Mouse (Mus musculus) liver, embryonic 16.5 days (tissue): ENCODE results near the gene Mki67. TPM values are rescaled to one million over a fixed set of nuclear protein-coding genes. Genes with fewer than 3 reads are reported as not detected.
A peak's percentile ranks its signal among the peaks of the same experiment; 100 is the strongest.

Source experiments
- ATAC-seq: fragments of 200-750 bp; cut with Nextera tagmentation; 2 replicates; pipeline ENCODE4 v1.8.0; 2017; ENCODE audit warnings: low read depth, mild to moderate bottlenecking, moderate number of reproducible peaks, moderate library complexity
- H3K27ac ChIP-seq: fragments of 300-500 bp; sonication (generic); 2 replicates; pipeline ENCODE4 v1.5.1; 2014; ENCODE audit warnings: mild to moderate bottlenecking, low read length
- H3K27me3 ChIP-seq: fragments of 300-500 bp; sonication (generic); 2 replicates; pipeline ENCODE4 v1.6.1; 2014; ENCODE audit warnings: low read depth, low read length, mixed read lengths; ENCODE audit not compliant: control insufficient read depth, insufficient read depth
- H3K36me3 ChIP-seq: fragments of 300-500 bp; sonication (generic); 2 replicates; pipeline ENCODE4 v1.6.1; 2014; ENCODE audit warnings: mild to moderate bottlenecking; ENCODE audit not compliant: control insufficient read depth, insufficient read depth
- H3K4me1 ChIP-seq: fragments of 300-500 bp; sonication (generic); 2 replicates; pipeline ENCODE4 v1.6.1; 2014; ENCODE audit warnings: low read depth, low read length, mixed read lengths; ENCODE audit not compliant: control insufficient read depth
- H3K4me2 ChIP-seq: fragments of 300-500 bp; sonication (generic); 2 replicates; pipeline ENCODE4 v1.6.1; 2014; ENCODE audit warnings: low read depth, low read length, mixed read lengths
- H3K4me3 ChIP-seq: fragments of 300-500 bp; sonication (generic); 2 replicates; pipeline ENCODE4 v1.5.1; 2014; ENCODE audit warnings: low read depth, mild to moderate bottlenecking, low read length
- H3K9ac ChIP-seq: fragments of 300-500 bp; sonication (generic); 2 replicates; pipeline ENCODE4 v1.6.1; 2014; ENCODE audit warnings: low read depth, low read length
- H3K9me3 ChIP-seq: fragments of 300-500 bp; sonication (generic); replicated peaks from 2 replicates; pipeline ENCODE4 v1.6.1; 2016; ENCODE audit warnings: low read length; ENCODE audit not compliant: control insufficient read depth
- WGBS: fragments of 180-500 bp; shearing (Covaris S2); extraction: QIAGEN DNeasy Blood & Tissue Kit; methylation state at CpG from one replicate; pipeline ENCODE4 v1.1.7; 2014; ENCODE audit not compliant: insufficient replicate concordance; 5-methylcytosine and 5-hydroxymethylcytosine counted together
- polyA plus RNA-seq: library from polyadenylated mRNA; unstranded; fragments of >200 nt; fragmentation: Nextera tagmentation; extraction: Ambion mirVana; gene quantifications from 2 replicates; pipeline ENCODE4 v1.2.1, GENCODE M21; 2015

Mki67 gene
- polyA plus RNA-seq, 1 experiment from 2014 or later, result 81.1 TPM

DNA sequence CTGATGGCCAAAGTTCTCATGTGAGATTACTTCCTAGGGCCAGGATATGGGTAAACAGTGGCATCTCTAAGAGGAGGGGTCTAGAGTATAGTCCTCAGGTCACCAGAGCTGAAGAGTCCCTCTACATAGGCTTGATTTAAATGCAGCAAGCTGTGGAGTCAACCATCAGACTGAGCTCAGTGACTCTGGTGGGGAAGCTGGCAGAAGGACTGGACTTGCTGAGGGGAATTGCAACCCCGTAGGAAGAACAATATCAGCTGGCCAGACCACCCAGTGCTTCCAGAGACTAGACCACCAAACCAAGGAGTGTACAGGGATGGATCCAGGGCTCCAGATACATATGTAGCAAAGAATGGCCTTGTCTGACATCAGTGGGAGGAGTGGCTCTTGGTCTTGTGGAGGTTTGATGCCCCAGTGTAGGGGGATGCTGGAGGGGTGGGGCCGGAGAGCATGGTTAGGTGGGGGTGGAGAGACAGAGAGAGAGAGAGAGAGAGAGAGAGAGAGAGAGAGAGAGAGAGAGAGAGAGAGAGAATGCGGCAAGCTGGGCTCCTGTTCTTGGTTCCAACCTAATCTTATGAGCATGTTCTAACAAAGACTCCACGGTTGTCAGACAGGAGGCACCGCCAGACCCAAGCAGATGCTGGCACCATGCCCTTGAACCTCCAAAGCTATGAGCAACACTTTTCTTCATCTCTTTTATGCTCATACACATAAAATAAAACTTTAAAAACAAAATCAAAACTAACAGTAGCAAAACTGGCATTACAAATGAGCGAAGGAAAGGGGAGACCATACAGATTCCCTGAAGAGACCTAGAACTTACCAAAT, 6.1 kb upstream of the Mki67 start:
- no peaks in the 10 kb centered on the region for H3K36me3 ChIP-seq
- H3K4me2 ChIP-seq, result peak overlapping the region; percentile 72
- peak overlapping the region; percentile 100 for H3K27ac ChIP-seq
- peaks cover 38% of the 10 kb centered on the region for H3K4me1 ChIP-seq
- H3K9ac ChIP-seq, result peak overlapping the region; percentile 80
- peak overlapping the region; percentile 65 for H3K4me3 ChIP-seq
- ATAC-seq, result peak; percentile 38
- 35% methylated on average over 6 of the region's 6 CpGs for WGBS
- H3K9me3 ChIP-seq, result no peaks in the 10 kb centered on the region
- 0 out of 2 replicates have a peak, but pooled peaks cover 4% of the 10 kb centered on the region for H3K27me3 ChIP-seq

DNA sequence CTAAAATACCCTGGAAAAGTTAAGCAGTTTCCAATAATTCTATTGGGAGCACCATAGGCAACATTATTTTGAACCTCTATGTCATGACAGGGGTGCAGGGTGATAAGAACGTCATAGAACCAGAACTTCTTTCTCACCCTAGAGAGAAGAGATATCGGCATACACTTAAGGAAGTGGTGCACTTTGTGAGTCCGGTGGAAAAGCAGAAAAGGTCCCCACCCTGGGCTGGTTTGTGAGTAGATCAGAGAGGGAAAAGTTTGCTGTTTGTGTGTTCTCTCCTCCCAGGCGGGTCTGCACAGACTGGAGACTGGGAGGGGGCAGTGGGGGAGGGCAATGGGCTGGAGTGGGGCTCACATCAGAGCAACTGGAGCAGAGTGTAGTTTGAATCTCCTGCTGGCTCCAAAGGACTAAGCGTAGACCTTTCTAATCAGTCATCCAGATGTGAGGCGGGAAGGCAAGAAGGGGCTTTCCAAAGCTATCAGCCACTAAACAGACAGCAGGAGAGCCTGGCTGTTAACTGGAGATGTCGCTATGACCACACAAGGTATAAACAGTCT, 5.4 kb upstream of the Mki67 start:
- Histone ChIP-seq H3K4me2 (peak overlapping the region; percentile 72), H3K27me3 (0 out of 2 replicates have a peak, but pooled peaks cover 2% of the 10 kb centered on the region), H3K27ac (peak overlapping the region; percentile 100), H3K36me3 (no peaks in the 10 kb centered on the region), H3K9ac (peak overlapping the region; percentile 80), H3K4me1 (peaks cover 43% of the 10 kb centered on the region), H3K9me3 (no peaks in the 10 kb centered on the region), H3K4me3 (peak overlapping the region; percentile 65)
- peak; percentile 92 for ATAC-seq
- WGBS, result 16% methylated on average over 7 of the region's 7 CpGs

DNA sequence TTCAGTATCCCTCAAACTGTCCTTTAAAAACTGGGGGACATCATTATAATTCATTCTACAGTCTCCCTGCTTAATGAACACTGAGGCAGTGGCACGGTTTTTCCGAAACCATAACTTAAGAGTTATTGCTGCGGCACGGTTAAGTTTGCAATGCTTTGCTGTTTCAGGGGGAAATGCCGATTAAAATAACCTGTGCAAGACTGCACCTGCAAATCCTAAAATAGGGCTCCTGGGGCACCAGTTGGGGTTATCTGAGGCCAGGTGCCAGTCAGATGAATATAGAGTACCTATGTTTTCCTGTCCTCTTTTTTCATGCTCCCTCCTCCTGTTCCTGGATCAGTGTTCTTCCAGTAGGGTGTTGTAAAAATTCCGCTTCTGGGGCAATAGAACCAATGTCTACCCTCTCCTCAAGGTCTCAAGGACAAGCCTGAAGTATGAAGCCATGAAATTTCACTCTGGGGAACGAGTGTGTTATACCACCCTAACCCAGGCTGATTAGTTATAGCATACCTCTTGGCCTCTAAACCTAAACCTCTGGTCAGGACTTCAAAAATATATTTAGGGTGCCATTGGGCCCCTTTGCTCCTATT, 902 bp upstream of the Mki67 start:
- no peaks in the 10 kb centered on the region for H3K27me3 ChIP-seq
- ATAC-seq, result no peak
- peak overlapping the region; percentile 92 for H3K4me2 ChIP-seq
- peak overlapping the region; percentile 75 for H3K9ac ChIP-seq
- 50% methylated on average over 7 of the region's 7 CpGs for WGBS
- H3K4me1 ChIP-seq, result peaks cover 36% of the 10 kb centered on the region
- H3K4me3 ChIP-seq, result peak overlapping the region; percentile 67
- H3K27ac ChIP-seq, result peak overlapping the region; percentile 82
- H3K36me3 ChIP-seq, result peaks cover 9% of the 10 kb centered on the region
- H3K9me3 ChIP-seq, result no peaks in the 10 kb centered on the region

GRCm38 (mm10) chr7:135716445-135716877, 300 bp upstream of the Mki67 start:
- Histone ChIP-seq H3K27ac (peak overlapping the region; percentile 94), H3K9me3 (no peaks in the 10 kb centered on the region), H3K4me2 (peak overlapping the region; percentile 92), H3K27me3 (no peaks in the 10 kb centered on the region), H3K9ac (peak overlapping the region; percentile 100), H3K4me3 (peak overlapping the region; percentile 98), H3K4me1 (peaks cover 33% of the 10 kb centered on the region), H3K36me3 (peaks cover 10% of the 10 kb centered on the region)
- 0% methylated on average over 24 of the region's 28 CpGs for WGBS
- ATAC-seq, result peak; percentile 96

GRCm38 (mm10) chr7:135715166-135715565, 995 bp downstream of the Mki67 start:
- Histone ChIP-seq H3K4me1 (peaks cover 29% of the 10 kb centered on the region), H3K9me3 (no peaks in the 10 kb centered on the region), H3K9ac (peak overlapping the region; percentile 100), H3K4me3 (peak overlapping the region; percentile 98), H3K4me2 (peak overlapping the region; percentile 57), H3K27me3 (no peaks in the 10 kb centered on the region), H3K27ac (peak overlapping the region; percentile 94), H3K36me3 (peaks cover 21% of the 10 kb centered on the region)
- under 1% methylated on average over 7 of the region's 7 CpGs for WGBS
- ATAC-seq, result no peak

- 62% methylated on average over 8 of the region's 8 CpGs for WGBS
- Histone ChIP-seq H3K9me3 (no peaks in the 10 kb centered on the region), H3K4me3 (peak overlapping the region; percentile 98), H3K27ac (peak overlapping the region; percentile 19; the same call in 1 of the 2 replicates), H3K27me3 (no peaks in the 10 kb centered on the region), H3K4me2 (peak overlapping the region; percentile 67), H3K9ac (peak overlapping the region; percentile 49), H3K4me1 (peaks cover 24% of the 10 kb centered on the region), H3K36me3 (peaks cover 39% of the 10 kb centered on the region)
- no peak for ATAC-seq
Observed at GRCm38 (mm10) chr7:135713326-135713725, 2.8 kb downstream of the Mki67 start.

DNA sequence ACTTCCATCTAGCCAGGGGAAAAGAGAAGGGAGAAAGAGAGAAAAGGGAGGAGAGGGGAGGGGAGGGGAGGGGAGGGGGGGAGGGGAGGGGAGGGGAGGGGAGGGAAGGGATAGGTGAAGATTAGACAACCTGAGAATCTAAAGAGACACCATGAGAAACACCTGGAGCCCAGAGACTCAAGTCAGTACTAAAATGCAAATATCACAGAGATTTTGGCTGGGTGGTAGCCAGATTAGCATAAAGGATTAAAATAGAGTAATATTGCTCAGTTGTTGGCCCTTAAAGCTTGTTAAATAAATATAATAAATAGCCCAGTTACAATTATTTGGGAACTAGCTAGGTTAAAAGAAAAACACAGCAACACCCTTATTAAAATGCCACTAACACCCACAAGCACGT, 3.6 kb downstream of the Mki67 start:
- H3K4me1 ChIP-seq, result peaks cover 21% of the 10 kb centered on the region
- no peak for ATAC-seq
- H3K27ac ChIP-seq, result no peak overlapping the region
- peak overlapping the region; percentile 98 for H3K4me3 ChIP-seq
- 63% methylated on average over 1 of the region's 1 CpGs for WGBS
- peak overlapping the region; percentile 67 for H3K4me2 ChIP-seq
- peaks cover 47% of the 10 kb centered on the region for H3K36me3 ChIP-seq
- H3K27me3 ChIP-seq, result no peaks in the 10 kb centered on the region
- H3K9me3 ChIP-seq, result no peaks in the 10 kb centered on the region
- H3K9ac ChIP-seq, result peak overlapping the region; percentile 49

GRCm38 (mm10) chr7:135710702-135711101, 5.5 kb downstream of the Mki67 start:
- no peaks in the 10 kb centered on the region for H3K27me3 ChIP-seq
- peaks cover 65% of the 10 kb centered on the region for H3K36me3 ChIP-seq
- H3K4me3 ChIP-seq, result no peak overlapping the region
- H3K9ac ChIP-seq, result no peak overlapping the region
- ATAC-seq, result no peak
- WGBS, result 62% methylated on average over 2 of the region's 2 CpGs
- no peak overlapping the region for H3K4me2 ChIP-seq
- H3K4me1 ChIP-seq, result peaks cover 12% of the 10 kb centered on the region
- no peak overlapping the region for H3K27ac ChIP-seq
- H3K9me3 ChIP-seq, result no peaks in the 10 kb centered on the region
